Comparison of ENCODE assay signal across 26 mouse cellular contexts in genomic region chr7:89157356-89157755, GRCm38 (mm10).
A peak's percentile ranks its signal among the peaks of the same experiment; 100 is the strongest.
DNase-seq lines count a peak whose midpoint lies in the region; ATAC-seq and TF ChIP-seq lines count a peak whose summit lies in the region.
"Had no signal": no experiment of that assay in that cellular context is flagged by ENCODE, and none has a peak within 500 bp of the region (broad histone marks: within the 10 kb centered on the region; RNA-seq: fewer than 3 reads in every experiment).

No protein-coding gene starts in this region.

- no peaks in the 10 kb centered on the region for H3K27me3 ChIP-seq in heart, embryonic 13.5 days (replicated peaks)
- H3K27me3 ChIP-seq in embryonic facial prominence, embryonic 12.5 days, result no peaks in the 10 kb centered on the region
- H3K27me3 ChIP-seq in intestine, postnatal 0 days (replicated peaks; ENCODE audit: control insufficient read depth, insufficient read depth, low read length), result no peaks in the 10 kb centered on the region
- H3K27me3 ChIP-seq in stomach, postnatal 0 days (ENCODE audit: control insufficient read depth, insufficient read depth, low read length), result no peaks in the 10 kb centered on the region
- H3K27me3 ChIP-seq: hindbrain, embryonic 15.5 days; liver, embryonic 12.5 days; neural tube, embryonic 13.5 days had no signal

- 57% methylated on average over 8 of the region's 8 CpGs for WGBS in heart, embryonic 13.5 days
- WGBS in embryonic facial prominence, embryonic 12.5 days, result 65% methylated on average over 8 of the region's 8 CpGs
- WGBS in intestine, postnatal 0 days, result 65% methylated on average over 8 of the region's 8 CpGs
- WGBS in stomach, postnatal 0 days, result 61% methylated on average over 8 of the region's 8 CpGs

- no peak for TF ChIP-seq EP300 in stomach, postnatal 0 days (optimal IDR thresholded peaks at IDR 0.05)

- H3K36me3 ChIP-seq in heart, embryonic 13.5 days, result peaks cover 28% of the 10 kb centered on the region
- H3K36me3 ChIP-seq in embryonic facial prominence, embryonic 12.5 days, result no peaks in the 10 kb centered on the region; the same call in 1 of the 2 replicates
- peaks cover 20% of the 10 kb centered on the region for H3K36me3 ChIP-seq in intestine, postnatal 0 days (ENCODE audit: control insufficient read depth, insufficient read depth)
- H3K36me3 ChIP-seq in stomach, postnatal 0 days (ENCODE audit: control insufficient read depth, insufficient read depth, low read length), result no peaks in the 10 kb centered on the region

- peaks cover 27% of the 10 kb centered on the region for H3K4me1 ChIP-seq in heart, embryonic 13.5 days
- H3K4me1 ChIP-seq in embryonic facial prominence, embryonic 12.5 days, result peaks cover 15% of the 10 kb centered on the region; the same call in 1 of the 2 replicates
- H3K4me1 ChIP-seq in intestine, postnatal 0 days (replicated peaks; ENCODE audit: control insufficient read depth, insufficient read depth, low read length), result no peaks in the 10 kb centered on the region
- no peaks in the 10 kb centered on the region for H3K4me1 ChIP-seq in stomach, postnatal 0 days (replicated peaks; ENCODE audit: control insufficient read depth, insufficient read depth)
- H3K4me1 ChIP-seq: forebrain, embryonic 10.5 days; heart, embryonic 10.5 days; hindbrain, embryonic 15.5 days; liver, embryonic 12.5 days; midbrain, embryonic 10.5 days; neural tube, embryonic 13.5 days had no signal

- H3K27ac ChIP-seq in heart, embryonic 13.5 days (replicated peaks), result peak overlapping the region; percentile 53
- H3K27ac ChIP-seq in embryonic facial prominence, embryonic 12.5 days, result peak overlapping the region; percentile 65
- H3K27ac ChIP-seq in intestine, postnatal 0 days (ENCODE audit: low read depth, low read length), result peak overlapping the region; percentile 58; the same call in 1 of the 2 replicates
- no peak overlapping the region for H3K27ac ChIP-seq in stomach, postnatal 0 days (replicated peaks)
- H3K27ac ChIP-seq: forebrain, embryonic 10.5 days; heart, embryonic 10.5 days; hindbrain, embryonic 15.5 days; liver, embryonic 12.5 days; midbrain, embryonic 10.5 days; neural tube, embryonic 13.5 days had no signal

- no peak for DNase-seq in heart, adult 11 months
- no peak for DNase-seq in stomach, postnatal 0 days (ENCODE audit: low spot score)
- no peak for DNase-seq in embryo, embryonic 10 days (ENCODE audit: low spot score)
- DNase-seq: adrenal gland, postnatal 36 days; cerebellum, adult 11 months; cerebellum, postnatal 10 days; forebrain, postnatal 0 days; heart, postnatal 36 days; layer of hippocampus, adult 9-11 months; lung, adult 18-20 months; lung, postnatal 10 days; retina, postnatal 1 day; thymus, postnatal 36 days had no signal

- H3K9ac ChIP-seq in heart, embryonic 13.5 days, result no peak overlapping the region
- no peak overlapping the region for H3K9ac ChIP-seq in embryonic facial prominence, embryonic 12.5 days
- H3K9ac ChIP-seq in intestine, postnatal 0 days (ENCODE audit: low read depth, low read length), result no peak overlapping the region
- H3K9ac ChIP-seq in stomach, postnatal 0 days (ENCODE audit: low read length), result no peak overlapping the region
- H3K9ac ChIP-seq: forebrain, postnatal 0 days; hindbrain, embryonic 15.5 days; liver, embryonic 12.5 days; neural tube, embryonic 13.5 days had no signal

- no peak for TF ChIP-seq CTCF in intestine, postnatal 0 days (IDR thresholded peaks at IDR 0.05; ENCODE audit: low read depth)
- no peak for TF ChIP-seq CTCF in stomach, postnatal 0 days (IDR thresholded peaks at IDR 0.05; ENCODE audit: low read depth)

- H3K9me3 ChIP-seq in heart, embryonic 13.5 days, result no peaks in the 10 kb centered on the region
- no peaks in the 10 kb centered on the region for H3K9me3 ChIP-seq in embryonic facial prominence, embryonic 12.5 days
- H3K9me3 ChIP-seq in intestine, postnatal 0 days (ENCODE audit: control insufficient read depth), result no peaks in the 10 kb centered on the region
- H3K9me3 ChIP-seq in stomach, postnatal 0 days (ENCODE audit: control insufficient read depth, low read length), result no peaks in the 10 kb centered on the region
- H3K9me3 ChIP-seq: forebrain, embryonic 10.5 days; heart, embryonic 10.5 days; hindbrain, embryonic 15.5 days; liver, embryonic 12.5 days; midbrain, embryonic 10.5 days; neural tube, embryonic 13.5 days had no signal

- no peak overlapping the region for H3K4me3 ChIP-seq in heart, embryonic 13.5 days
- H3K4me3 ChIP-seq in embryonic facial prominence, embryonic 12.5 days, result no peak overlapping the region
- H3K4me3 ChIP-seq in intestine, postnatal 0 days (ENCODE audit: low read depth, low read length), result no peak overlapping the region
- H3K4me3 ChIP-seq in stomach, postnatal 0 days (ENCODE audit: low read depth, low read length), result no peak overlapping the region
- H3K4me3 ChIP-seq: forebrain, embryonic 10.5 days; heart, embryonic 10.5 days; hindbrain, embryonic 15.5 days; liver, embryonic 12.5 days; midbrain, embryonic 10.5 days; myocyte; neural tube, embryonic 13.5 days had no signal

- no peak for ATAC-seq in heart, embryonic 13.5 days (ENCODE audit: extremely low read depth, insufficient number of reproducible peaks, low FRiP score, low TSS enrichment)
- 0 out of 2 replicates have a peak, but pooled peaks have one; percentile 26 for ATAC-seq in embryonic facial prominence, embryonic 12.5 days (ENCODE audit: insufficient number of reproducible peaks, insufficient read depth, low FRiP score, low TSS enrichment)
- peak; percentile 94 for ATAC-seq in intestine, postnatal 0 days
- ATAC-seq in stomach, postnatal 0 days (ENCODE audit: low FRiP score, low TSS enrichment), result peak; percentile 86
- ATAC-seq in cerebellum, adult (ENCODE audit: insufficient number of reproducible peaks, low FRiP score, low TSS enrichment), result no peak
- ATAC-seq: CD4-positive, CD25-positive, alpha-beta regulatory T cell, adult 4 months; forebrain, postnatal 0 days; liver, embryonic 12.5 days; midbrain, embryonic 16.5 days had no signal

- H3K4me2 ChIP-seq in heart, embryonic 13.5 days, result no peak overlapping the region
- no peak overlapping the region for H3K4me2 ChIP-seq in embryonic facial prominence, embryonic 12.5 days (replicated peaks)
- H3K4me2 ChIP-seq in intestine, postnatal 0 days (replicated peaks; ENCODE audit: low read depth), result no peak overlapping the region
- no peak overlapping the region for H3K4me2 ChIP-seq in stomach, postnatal 0 days (replicated peaks; ENCODE audit: low read depth)
- H3K4me2 ChIP-seq: hindbrain, embryonic 15.5 days; liver, embryonic 12.5 days; neural tube, embryonic 13.5 days had no signal

Comparison
In these comparisons a context has a peak if more than half of its experiments do, and no peak if none do; other contexts are left out.
1. ATAC-seq: peak in embryonic facial prominence, embryonic 12.5 days (single experiment), intestine, postnatal 0 days (single experiment) and stomach, postnatal 0 days (single experiment); none in heart, embryonic 13.5 days (single experiment) and cerebellum, adult (single experiment).